Comparison of ENCODE assay signal across 8 mouse cellular contexts in genomic region chr10:22644853-22645491, GRCm38 (mm10). TPM values are rescaled to one million over a fixed set of nuclear protein-coding genes. Genes with fewer than 3 reads are reported as not detected.
A peak's percentile ranks its signal among the peaks of the same experiment; 100 is the strongest.
DNase-seq lines count a peak whose midpoint lies in the region; ATAC-seq lines count a peak whose summit lies in the region.

Slc2a12 (plus strand) TSS chr10:22645011.

- H3K27me3 ChIP-seq in hindbrain, embryonic 10.5 days (ENCODE audit: insufficient read depth, poor library complexity, severe bottlenecking), result no peaks in the 10 kb centered on the region; the same call in 1 of the 2 replicates
- H3K27me3 ChIP-seq in neural tube, embryonic 15.5 days (replicated peaks), result no peaks in the 10 kb centered on the region

- H3K9ac ChIP-seq in neural tube, embryonic 15.5 days (replicated peaks), result peak within 1 kb of the TSS; percentile 31; the same call in 1 of the 2 replicates

- H3K27ac ChIP-seq in hindbrain, embryonic 10.5 days, result peak within 1 kb of the TSS; percentile 85
- peak within 1 kb of the TSS; percentile 38; the same call in 1 of the 2 replicates for H3K27ac ChIP-seq in neural tube, embryonic 15.5 days (replicated peaks)

- peak within 1 kb of the TSS; percentile 62 for H3K4me3 ChIP-seq in hindbrain, embryonic 10.5 days
- H3K4me3 ChIP-seq in neural tube, embryonic 15.5 days (replicated peaks), result peak within 1 kb of the TSS; percentile 48

- peak; percentile 86 for ATAC-seq in neural tube, embryonic 15.5 days (ENCODE audit: low FRiP score)

- WGBS in hindbrain, embryonic 10.5 days, result 2% methylated on average over 40 of the region's 40 CpGs
- 5% methylated on average over 40 of the region's 40 CpGs for WGBS in neural tube, embryonic 15.5 days

- H3K36me3 ChIP-seq in hindbrain, embryonic 10.5 days, result no peaks in the 10 kb centered on the region
- no peaks in the 10 kb centered on the region for H3K36me3 ChIP-seq in neural tube, embryonic 15.5 days

- peaks cover 18% of the 10 kb centered on the region for H3K4me1 ChIP-seq in hindbrain, embryonic 10.5 days (replicated peaks)
- no peaks in the 10 kb centered on the region for H3K4me1 ChIP-seq in neural tube, embryonic 15.5 days

- DNase-seq in WW6 (ENCODE audit: low read depth, low spot score), result peak; percentile 14
- peak; percentile 62 to 74 for DNase-seq in cerebellum, postnatal 14 days
- peak; percentile 37 to 42 for DNase-seq in frontal cortex, postnatal 14 days (ENCODE audit: low spot score in 2 of 2)
- peak; percentile 79 for DNase-seq in hindbrain, embryonic 10.5 days (ENCODE audit: low spot score)
- DNase-seq in layer of hippocampus, adult 8-10 months (ENCODE audit: low spot score in 2 of 2), result peak; percentile 47 to 52
- peak; percentile 58 to 72 for DNase-seq in lung, adult 18-20 months
- peak; percentile 9 to 47 for DNase-seq in thymus, postnatal 10 days (ENCODE audit: low spot score in 2 of 2)

- no peaks in the 10 kb centered on the region for H3K9me3 ChIP-seq in hindbrain, embryonic 10.5 days
- H3K9me3 ChIP-seq in neural tube, embryonic 15.5 days (replicated peaks), result no peaks in the 10 kb centered on the region

- peak within 1 kb of the TSS; percentile 83 for H3K4me2 ChIP-seq in neural tube, embryonic 15.5 days

RNA-seq across cellular contexts. Expression of gene Slc2a12, which starts in this region (rescaled TPM):
- polyA plus RNA-seq in hindbrain, embryonic 10.5 days (2016; fragmentation: Nextera tagmentation; extraction: Ambion mirVana), result 1.9 and 2.0 TPM in 2 replicates
- total RNA-seq in layer of hippocampus, adult 8-10 months (2022), result 1 to 10 TPM; 3.0 to 6.4 (median 4.8) TPM
- 1.1 and 1.4 TPM in 2 replicates for polyA plus RNA-seq in neural tube, embryonic 15.5 days (2015; fragmentation: Nextera tagmentation; extraction: Ambion mirVana)

Comparison
In these comparisons a context has a peak if more than half of its experiments do, and no peak if none do; other contexts are left out.
1. Peak in every context shown above with its lines: DNase-seq, ATAC-seq, H3K4me3 ChIP-seq and H3K27ac ChIP-seq.
2. DNase-seq: peak in every context shown above with its lines; median percentile 79 in hindbrain, embryonic 10.5 days; 68 in cerebellum, postnatal 14 days; 65 in lung, adult 18-20 months; 50 in layer of hippocampus, adult 8-10 months; 40 in frontal cortex, postnatal 14 days; 28 in thymus, postnatal 10 days; 14 in WW6.